ENCODE assay signal across 10 mouse cellular contexts in the genomic region with DNA sequence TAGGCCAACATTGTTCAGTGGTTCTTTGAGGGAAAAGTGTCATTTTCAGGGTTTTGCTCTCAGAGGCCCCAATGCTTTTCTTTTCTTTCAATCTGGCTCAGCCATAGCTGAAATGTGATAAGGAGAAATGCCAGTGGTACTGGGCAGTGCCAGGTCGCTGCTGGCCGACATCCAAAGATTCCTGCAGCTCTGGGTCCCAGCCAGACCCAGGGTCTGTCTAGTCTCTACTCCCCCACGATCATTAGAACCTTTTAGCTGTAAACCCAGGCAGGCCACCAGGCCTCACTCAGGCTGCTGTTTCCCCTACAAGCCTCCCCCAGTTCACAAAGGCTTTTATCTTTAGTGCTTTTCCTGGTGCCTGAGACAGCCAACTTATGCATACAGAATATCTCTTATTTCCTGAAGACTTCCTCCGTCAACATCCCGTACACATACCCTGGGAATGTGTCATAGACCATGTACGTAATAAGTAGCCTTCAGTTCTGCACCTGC. TPM values are rescaled to one million over a fixed set of nuclear protein-coding genes. Genes with fewer than 3 reads are reported as not detected.
DNase-seq lines count a peak whose midpoint lies in the region; ATAC-seq and TF ChIP-seq lines count a peak whose summit lies in the region.
"Had no signal": no experiment of that assay in that cellular context is flagged by ENCODE, and none has a peak within 500 bp of the region (broad histone marks: within the 10 kb centered on the region; RNA-seq: fewer than 3 reads in every experiment).

No protein-coding gene starts in this region.

- no peaks in the 10 kb centered on the region for H3K9me3 ChIP-seq in liver, postnatal 0 days (ENCODE audit: low read length)

- no peak overlapping the region for H3K9ac ChIP-seq in liver, postnatal 0 days (replicated peaks)

- peak; percentile 26; the same call in 1 of the 2 replicates for ATAC-seq in liver, postnatal 0 days

- H3K4me3 ChIP-seq in liver, postnatal 0 days (ENCODE audit: low read depth, low read length) = no peak overlapping the region

- H3K4me2 ChIP-seq in liver, postnatal 0 days (ENCODE audit: low read depth, low read length) = no peak overlapping the region

- DNase-seq in gastrocnemius, postnatal 10 days = peak; percentile 55
- DNase-seq in gastrocnemius, adult 8-10 months (ENCODE audit: low spot score in 2 of 2) = no peak
- peak; percentile 33 for DNase-seq in MN1 (ENCODE audit: low spot score)
- DNase-seq in cerebellum, postnatal 25 days = peak; percentile 83 to 89
- peak; percentile 67 to 69 for DNase-seq in heart, postnatal 36 days
- DNase-seq in liver, postnatal 0 days = no peak
- no peak for DNase-seq in frontal cortex, postnatal 14 days (ENCODE audit: low spot score in 2 of 2)
- no peak for DNase-seq in spleen, postnatal 14 days (ENCODE audit: low spot score in 2 of 2)

- peak overlapping the region; percentile 79; the same call in 1 of the 2 replicates for H3K27ac ChIP-seq in liver, postnatal 0 days (ENCODE audit: low read depth)
- H3K27ac ChIP-seq: macrophage had no signal

- WGBS in liver, postnatal 0 days (ENCODE audit: insufficient replicate concordance) = 51% methylated on average over 6 of the region's 6 CpGs

- no peaks in the 10 kb centered on the region for H3K27me3 ChIP-seq in liver, postnatal 0 days (ENCODE audit: insufficient read depth, low read length)

- H3K4me1 ChIP-seq in liver, postnatal 0 days (ENCODE audit: insufficient read depth) = peaks cover 47% of the 10 kb centered on the region

- TF ChIP-seq EP300 in liver, postnatal 0 days (IDR thresholded peaks at IDR 0.05; ENCODE audit: low read depth) = peak; percentile 58; the same call in 1 of the 2 replicates

- H3K36me3 ChIP-seq in liver, postnatal 0 days (replicated peaks; ENCODE audit: insufficient read depth, low read length) = peaks cover 21% of the 10 kb centered on the region

- TF ChIP-seq CTCF in liver, postnatal 0 days (IDR thresholded peaks at IDR 0.05; ENCODE audit: low read depth) = no peak

- intact Hi-C loops in heart, postnatal 36 days (cut with DNase I) = no loop called here

RNA-seq across cellular contexts. Expression of a gene that starts 26.4 kb away (rescaled TPM):
- 10 to 100 TPM; 31.2 to 32.2 TPM for total RNA-seq in gastrocnemius, postnatal 10 days (2021)
- total RNA-seq in gastrocnemius, adult 8-10 months (2022) = 10 to 100 TPM; 11.8 to 23.1 (median 15.8) TPM
- total RNA-seq in heart, postnatal 36 days (2021) = 10 to 100 TPM; 36.8 to 68.6 TPM
- polyA plus RNA-seq in liver, postnatal 0 days (2015; fragmentation: Nextera tagmentation; extraction: Ambion mirVana) = 0.25 and 0.49 TPM in 2 replicates
- polyA plus RNA-seq: C2C12, macrophage had no signal

RNA-seq across cellular contexts. Expression of a gene that starts 42.8 kb away (rescaled TPM):
- total RNA-seq in gastrocnemius, postnatal 10 days (2021) = 10 to 100 TPM; 24.5 to 26.4 TPM
- 10 to 100 TPM; 35.0 to 37.7 (median 36.3) TPM for total RNA-seq in gastrocnemius, adult 8-10 months (2022)
- total RNA-seq in heart, postnatal 36 days (2021) = 10 to 100 TPM; 61.9 to 62.4 TPM
- 5.6 and 6.1 TPM in 2 replicates for polyA plus RNA-seq in liver, postnatal 0 days (2015; fragmentation: Nextera tagmentation; extraction: Ambion mirVana)

Comparison
In these comparisons a context has a peak if more than half of its experiments do, and no peak if none do; other contexts are left out.
1. DNase-seq: peak in gastrocnemius, postnatal 10 days (single experiment), MN1 (single experiment), cerebellum, postnatal 25 days (2 of 2) and heart, postnatal 36 days (2 of 2); none in gastrocnemius, adult 8-10 months (0 of 2), liver, postnatal 0 days (single experiment), frontal cortex, postnatal 14 days (0 of 2) and spleen, postnatal 14 days (0 of 2).